Mouse (Mus musculus): ENCODE measurements around the gene Gm17416. TPM values are rescaled to one million over a fixed set of nuclear protein-coding genes. Genes with fewer than 3 reads are reported as not detected.

The Gm17416 gene
- polyA plus RNA-seq, 1 experiment from 2014 or later = not detected

- no peak for ATAC-seq (replicated peaks)
- H3K4me3 ChIP-seq = no peak overlapping the region
- no peaks in the 10 kb centered on the region for H3K9me3 ChIP-seq
- H3K9ac ChIP-seq = no peak overlapping the region
- no peaks in the 10 kb centered on the region for H3K4me1 ChIP-seq
- H3K4me2 ChIP-seq = no peak overlapping the region
- 88% methylated on average over 8 of the region's 8 CpGs for WGBS
- no peaks in the 10 kb centered on the region for H3K36me3 ChIP-seq (replicated peaks)
- no peak overlapping the region for H3K27ac ChIP-seq
- H3K27me3 ChIP-seq (replicated peaks) = no peaks in the 10 kb centered on the region
Observed at GRCm38 (mm10) chr2:152573484-152573883, 4.3 kb downstream of the Gm17416 start.

- 74% methylated on average over 7 of the region's 7 CpGs for WGBS
- no peak for ATAC-seq (replicated peaks)
- no peaks in the 10 kb centered on the region for H3K36me3 ChIP-seq (replicated peaks)
- H3K9me3 ChIP-seq = no peaks in the 10 kb centered on the region
- H3K27me3 ChIP-seq (replicated peaks) = no peaks in the 10 kb centered on the region
- H3K27ac ChIP-seq = no peak within 1 kb of the TSS
- H3K4me2 ChIP-seq = no peak within 1 kb of the TSS
- no peak within 1 kb of the TSS for H3K9ac ChIP-seq
- H3K4me3 ChIP-seq = no peak within 1 kb of the TSS
- no peaks in the 10 kb centered on the region for H3K4me1 ChIP-seq
Observed at GRCm38 (mm10) chr2:152580107-152580506, 11.0 kb downstream of the Gm17416 start, which contains the start of gene Defb19. Gene Defb19, minus strand, starts transcription at chr2:152580312.

- Histone ChIP-seq H3K4me1 (no peaks in the 10 kb centered on the region), H3K27ac (no peak overlapping the region), H3K27me3 (replicated peaks) (no peaks in the 10 kb centered on the region), H3K9me3 (no peaks in the 10 kb centered on the region), H3K36me3 (replicated peaks) (no peaks in the 10 kb centered on the region), H3K4me2 (no peak overlapping the region), H3K4me3 (no peak overlapping the region), H3K9ac (no peak overlapping the region)
- no peak for ATAC-seq (replicated peaks)
- 90% methylated on average over 11 of the region's 11 CpGs for WGBS
Observed at GRCm38 (mm10) chr2:152580612-152581011, 11.5 kb downstream of the Gm17416 start.

- Histone ChIP-seq H3K4me2 (no peak overlapping the region), H3K9ac (no peak overlapping the region), H3K27me3 (replicated peaks) (no peaks in the 10 kb centered on the region), H3K27ac (no peak overlapping the region), H3K4me1 (no peaks in the 10 kb centered on the region), H3K4me3 (no peak overlapping the region), H3K9me3 (no peaks in the 10 kb centered on the region), H3K36me3 (replicated peaks) (no peaks in the 10 kb centered on the region)
- 79% methylated on average over 4 of the region's 4 CpGs for WGBS
- ATAC-seq (replicated peaks) = no peak
Observed at GRCm38 (mm10) chr2:152586926-152587560, 17.9 kb downstream of the Gm17416 start.

GRCm38 (mm10) chr2:152588450-152588849 lies 19.3 kb downstream of the Gm17416 start:
- no peaks in the 10 kb centered on the region for H3K4me1 ChIP-seq
- no peaks in the 10 kb centered on the region for H3K27me3 ChIP-seq (replicated peaks)
- H3K9me3 ChIP-seq = no peaks in the 10 kb centered on the region
- WGBS = 54% methylated on average over 2 of the region's 2 CpGs
- H3K9ac ChIP-seq = no peak overlapping the region
- H3K4me2 ChIP-seq = no peak overlapping the region
- ATAC-seq (replicated peaks) = no peak
- H3K27ac ChIP-seq = no peak overlapping the region
- no peaks in the 10 kb centered on the region for H3K36me3 ChIP-seq (replicated peaks)
- H3K4me3 ChIP-seq = no peak overlapping the region

- 54% methylated on average over 6 of the region's 6 CpGs for WGBS
- Histone ChIP-seq H3K9ac (no peak overlapping the region), H3K27ac (no peak overlapping the region), H3K27me3 (replicated peaks) (no peaks in the 10 kb centered on the region), H3K4me1 (no peaks in the 10 kb centered on the region), H3K9me3 (no peaks in the 10 kb centered on the region), H3K36me3 (replicated peaks) (no peaks in the 10 kb centered on the region), H3K4me3 (no peak overlapping the region), H3K4me2 (no peak overlapping the region)
- ATAC-seq (replicated peaks) = no peak
Observed at GRCm38 (mm10) chr2:152589021-152589420, 19.9 kb downstream of the Gm17416 start.

GRCm38 (mm10) chr2:152599299-152599698 lies 30.2 kb downstream of the Gm17416 start, which contains the start of gene Defb45:
Gene Defb45, minus strand, starts transcription at chr2:152599399.
- ATAC-seq (replicated peaks) = no peak
- Histone ChIP-seq H3K9ac (no peak within 1 kb of the TSS), H3K27ac (no peak within 1 kb of the TSS), H3K4me1 (no peaks in the 10 kb centered on the region), H3K4me3 (no peak within 1 kb of the TSS), H3K36me3 (replicated peaks) (no peaks in the 10 kb centered on the region), H3K4me2 (no peak within 1 kb of the TSS), H3K27me3 (replicated peaks) (no peaks in the 10 kb centered on the region), H3K9me3 (no peaks in the 10 kb centered on the region)
- WGBS = 73% methylated on average over 7 of the region's 7 CpGs

- no peak overlapping the region for H3K9ac ChIP-seq
- whole genome bisulfite sequencing = 86% methylated on average over 6 of the region's 6 CpGs
- ATAC-seq (replicated peaks) = no peak
Observed at GRCm38 (mm10) chr2:152600076-152600475, 30.9 kb downstream of the Gm17416 start.

GRCm38 (mm10) chr2:152601275-152601960 lies 32.3 kb downstream of the Gm17416 start:
- 79% methylated on average over 4 of the region's 4 CpGs for WGBS
- Histone ChIP-seq H3K27ac (no peak overlapping the region), H3K4me3 (no peak overlapping the region), H3K27me3 (replicated peaks) (no peaks in the 10 kb centered on the region), H3K9ac (no peak overlapping the region), H3K4me1 (no peaks in the 10 kb centered on the region), H3K36me3 (replicated peaks) (no peaks in the 10 kb centered on the region), H3K4me2 (no peak overlapping the region), H3K9me3 (no peaks in the 10 kb centered on the region)
- no peak for ATAC-seq (replicated peaks)

More at GRCm38 (mm10) chr2:152600076-152600475, 30.9 kb downstream of the Gm17416 start:
- H3K27ac ChIP-seq = no peak overlapping the region
- H3K4me2 ChIP-seq = no peak overlapping the region
- H3K27me3 ChIP-seq (replicated peaks) = no peaks in the 10 kb centered on the region
- H3K36me3 ChIP-seq (replicated peaks) = no peaks in the 10 kb centered on the region
- H3K9me3 ChIP-seq = no peaks in the 10 kb centered on the region
- no peak overlapping the region for H3K4me3 ChIP-seq
- no peaks in the 10 kb centered on the region for H3K4me1 ChIP-seq

- Histone ChIP-seq H3K9ac (no peak within 1 kb of the TSS), H3K27me3 (replicated peaks) (no peaks in the 10 kb centered on the region), H3K27ac (no peak within 1 kb of the TSS), H3K36me3 (replicated peaks) (no peaks in the 10 kb centered on the region), H3K9me3 (no peaks in the 10 kb centered on the region), H3K4me1 (no peaks in the 10 kb centered on the region), H3K4me3 (no peak within 1 kb of the TSS), H3K4me2 (no peak within 1 kb of the TSS)
- no peak for ATAC-seq (replicated peaks)
- 87% methylated on average over 15 of the region's 15 CpGs for WGBS
Observed at GRCm38 (mm10) chr2:152604057-152604456, 34.9 kb downstream of the Gm17416 start, which contains the start of gene Defb36. Gene Defb36, plus strand, starts transcription at chr2:152604327.

- Histone ChIP-seq H3K4me2 (no peak overlapping the region), H3K36me3 (replicated peaks) (no peaks in the 10 kb centered on the region), H3K4me3 (no peak overlapping the region), H3K9me3 (no peaks in the 10 kb centered on the region), H3K4me1 (no peaks in the 10 kb centered on the region), H3K27ac (no peak overlapping the region), H3K27me3 (replicated peaks) (no peaks in the 10 kb centered on the region), H3K9ac (no peak overlapping the region)
- 75% methylated on average over 6 of the region's 6 CpGs for WGBS
- ATAC-seq (replicated peaks) = no peak
Observed at GRCm38 (mm10) chr2:152607746-152608145, 38.6 kb downstream of the Gm17416 start.

- Histone ChIP-seq H3K36me3 (replicated peaks) (no peaks in the 10 kb centered on the region), H3K4me1 (no peaks in the 10 kb centered on the region), H3K9me3 (no peaks in the 10 kb centered on the region), H3K9ac (no peak overlapping the region), H3K27me3 (replicated peaks) (no peaks in the 10 kb centered on the region), H3K4me3 (no peak overlapping the region), H3K27ac (no peak overlapping the region), H3K4me2 (no peak overlapping the region)
- ATAC-seq (replicated peaks) = no peak
- WGBS = 95% methylated on average over 1 of the region's 1 CpGs
Observed at GRCm38 (mm10) chr2:152608719-152609118, 39.6 kb downstream of the Gm17416 start.

- Histone ChIP-seq H3K9ac (no peak overlapping the region), H3K27ac (no peak overlapping the region), H3K36me3 (replicated peaks) (no peaks in the 10 kb centered on the region), H3K4me2 (no peak overlapping the region), H3K4me3 (no peak overlapping the region), H3K27me3 (replicated peaks) (no peaks in the 10 kb centered on the region), H3K9me3 (no peaks in the 10 kb centered on the region), H3K4me1 (no peaks in the 10 kb centered on the region)
- ATAC-seq (replicated peaks) = no peak
- 43% methylated on average over 8 of the region's 8 CpGs for WGBS
Observed at GRCm38 (mm10) chr2:152612193-152612592, 43.1 kb downstream of the Gm17416 start.

All from midbrain, embryonic 15.5 days (tissue).